Mouse (Mus musculus): ENCODE measurements around the gene Ubqln1. TPM values are rescaled to one million over a fixed set of nuclear protein-coding genes. Genes with fewer than 3 reads are reported as not detected.
A peak's percentile ranks its signal among the peaks of the same experiment; 100 is the strongest.

The Ubqln1 gene
- polyA plus RNA-seq, 1 experiment from 2014 or later, result 83.3 TPM

DNA sequence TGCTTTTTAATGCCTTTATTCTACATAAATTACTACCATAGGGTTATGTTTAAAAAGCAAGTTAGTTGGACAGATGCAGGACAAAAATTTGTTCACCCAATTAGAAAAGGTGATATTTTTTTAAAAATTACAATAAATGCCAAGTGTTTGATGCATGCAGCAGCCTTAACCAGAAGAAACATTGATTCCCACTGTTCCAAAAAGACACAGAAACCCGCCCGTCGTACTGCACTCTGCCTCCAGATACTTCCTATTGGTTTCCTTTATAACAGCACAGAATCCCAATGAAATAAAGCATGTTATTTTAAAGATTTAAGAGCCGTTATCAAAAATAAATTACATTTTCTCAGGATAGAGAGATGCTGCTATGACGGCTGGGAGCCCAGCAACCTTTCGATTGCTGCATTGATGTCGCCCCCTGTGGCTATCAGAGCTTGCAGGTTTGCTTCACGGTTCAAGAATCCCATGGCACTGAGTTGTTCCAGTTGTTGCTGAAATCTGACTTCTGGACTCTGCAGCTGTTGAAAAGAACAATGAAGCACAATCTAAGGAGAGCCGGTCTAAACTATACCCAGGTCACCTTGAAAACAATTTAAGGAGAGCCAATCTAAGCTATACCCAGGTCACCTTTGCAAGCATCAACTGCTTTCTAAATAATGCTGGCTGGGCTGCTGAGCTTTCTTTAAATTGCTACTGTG lies 37.8 kb downstream of the Ubqln1 start:
- Histone ChIP-seq H3K4me1 (no peaks in the 10 kb centered on the region), H3K9me3 (replicated peaks) (no peaks in the 10 kb centered on the region), H3K9ac (no peak overlapping the region), H3K4me2 (no peak overlapping the region), H3K4me3 (no peak overlapping the region), H3K27ac (no peak overlapping the region), H3K27me3 (replicated peaks) (no peaks in the 10 kb centered on the region), H3K36me3 (peaks cover 91% of the 10 kb centered on the region)
- WGBS (ENCODE audit: insufficient replicate concordance), result 89% methylated on average over 9 of the region's 9 CpGs
- ATAC-seq, result no peak

DNA sequence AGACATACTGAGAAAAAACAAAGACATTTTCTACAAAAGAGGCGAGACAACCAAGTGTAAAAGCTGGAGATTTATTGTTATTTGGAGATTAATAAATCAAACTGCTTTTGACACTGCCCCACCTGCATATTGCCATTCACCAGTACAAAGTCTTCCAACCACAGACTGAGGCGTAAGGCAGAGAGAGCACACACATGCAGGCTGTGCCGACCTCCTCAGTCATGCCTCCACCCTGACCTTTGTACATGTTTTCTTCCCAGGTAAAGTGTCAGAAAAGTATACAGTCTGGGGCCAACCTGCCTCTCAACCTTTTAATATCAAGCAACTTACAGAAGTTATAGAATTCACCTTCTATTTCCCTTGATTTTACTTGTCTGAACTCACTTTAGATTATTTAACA lies 39.3 kb downstream of the Ubqln1 start:
- H3K4me3 ChIP-seq, result no peak overlapping the region
- no peak for ATAC-seq
- H3K9me3 ChIP-seq (replicated peaks), result no peaks in the 10 kb centered on the region
- no peak overlapping the region for H3K27ac ChIP-seq
- H3K4me2 ChIP-seq, result no peak overlapping the region
- 80% methylated on average over 3 of the region's 3 CpGs for WGBS (ENCODE audit: insufficient replicate concordance)
- H3K4me1 ChIP-seq, result no peaks in the 10 kb centered on the region
- no peak overlapping the region for H3K9ac ChIP-seq
- H3K36me3 ChIP-seq, result peaks cover 88% of the 10 kb centered on the region
- H3K27me3 ChIP-seq (replicated peaks), result no peaks in the 10 kb centered on the region

DNA sequence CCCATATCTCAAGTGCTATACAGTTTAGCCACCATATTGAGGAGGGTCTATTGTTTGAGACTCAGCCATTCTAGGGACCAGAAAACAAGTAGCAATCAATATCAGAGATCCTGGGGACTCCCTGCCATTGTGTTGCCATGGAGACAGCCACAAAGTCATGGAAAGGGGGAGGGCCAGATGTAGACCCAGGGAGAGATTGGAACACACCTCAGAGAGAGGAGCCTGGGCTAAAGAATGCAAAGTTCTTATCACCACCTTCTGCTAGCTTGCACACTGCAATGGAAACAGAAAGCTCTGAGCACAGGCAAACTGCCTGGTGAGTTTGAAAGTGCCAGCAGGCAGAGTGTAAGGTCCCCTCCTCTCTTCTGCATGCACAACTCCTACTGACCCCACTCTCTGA lies 47.3 kb downstream of the Ubqln1 start:
- H3K4me3 ChIP-seq, result no peak overlapping the region
- H3K9me3 ChIP-seq (replicated peaks), result no peaks in the 10 kb centered on the region
- H3K36me3 ChIP-seq, result peaks cover 42% of the 10 kb centered on the region
- ATAC-seq, result no peak
- H3K27ac ChIP-seq, result no peak overlapping the region
- no peak overlapping the region for H3K4me2 ChIP-seq
- H3K4me1 ChIP-seq, result no peaks in the 10 kb centered on the region
- H3K27me3 ChIP-seq (replicated peaks), result no peaks in the 10 kb centered on the region
- H3K9ac ChIP-seq, result no peak overlapping the region

DNA sequence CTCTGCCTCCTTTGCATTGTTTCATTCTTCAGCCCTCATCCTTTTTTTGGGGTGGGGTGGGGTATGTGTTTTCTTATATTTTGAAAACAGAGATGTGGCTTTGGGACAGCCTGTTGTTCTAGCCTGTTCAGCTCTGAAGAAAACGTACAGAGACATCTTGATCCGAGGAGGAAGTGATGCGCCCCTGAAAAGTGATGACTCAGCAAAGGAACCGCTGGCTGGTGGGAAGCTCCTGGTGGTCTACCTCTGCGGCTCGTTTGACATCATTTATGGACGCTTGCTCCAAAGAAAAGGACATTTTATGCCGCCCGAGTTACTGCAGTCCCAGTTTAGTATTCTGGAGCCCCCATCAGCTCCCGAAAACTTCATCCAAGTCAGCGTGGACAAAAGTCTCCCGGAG lies 52.1 kb downstream of the Ubqln1 start:
- ATAC-seq, result no peak
- no peak overlapping the region for H3K4me3 ChIP-seq
- H3K27me3 ChIP-seq (replicated peaks), result no peaks in the 10 kb centered on the region
- 82% methylated on average over 12 of the region's 12 CpGs for WGBS (ENCODE audit: insufficient replicate concordance)
- H3K4me1 ChIP-seq, result 0 out of 2 replicates have a peak, but pooled peaks cover 4% of the 10 kb centered on the region
- no peak overlapping the region for H3K27ac ChIP-seq
- H3K9ac ChIP-seq, result no peak overlapping the region
- H3K9me3 ChIP-seq (replicated peaks), result peaks cover 9% of the 10 kb centered on the region; the same call in 1 of the 2 replicates
- no peak overlapping the region for H3K4me2 ChIP-seq
- peaks cover 41% of the 10 kb centered on the region for H3K36me3 ChIP-seq

DNA sequence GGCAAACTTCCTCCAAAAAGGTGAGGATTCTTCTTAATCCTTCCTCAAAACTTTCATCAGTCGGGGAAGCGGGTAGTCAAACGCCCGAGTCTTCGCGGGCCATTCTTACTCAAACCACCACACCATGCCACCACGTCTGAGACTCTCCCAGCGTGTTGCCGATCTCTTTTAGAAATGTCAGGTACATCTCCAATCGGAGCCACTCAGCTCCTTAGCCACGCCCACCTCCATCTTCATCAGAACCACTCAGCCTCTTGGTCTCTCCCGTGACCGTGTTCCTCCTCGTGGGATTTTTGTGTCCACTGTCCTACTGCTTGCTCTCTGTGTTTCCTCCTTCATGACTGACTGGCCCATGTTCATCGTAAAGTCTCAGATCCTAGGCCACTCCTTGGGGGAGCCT lies 54.7 kb downstream of the Ubqln1 start:
- WGBS (ENCODE audit: insufficient replicate concordance), result 86% methylated on average over 15 of the region's 15 CpGs
- Histone ChIP-seq H3K4me3 (no peak overlapping the region), H3K4me2 (no peak overlapping the region), H3K36me3 (peaks cover 40% of the 10 kb centered on the region), H3K9me3 (replicated peaks) (peaks cover 9% of the 10 kb centered on the region; the same call in 1 of the 2 replicates), H3K9ac (no peak overlapping the region), H3K4me1 (peaks cover 22% of the 10 kb centered on the region), H3K27ac (no peak overlapping the region), H3K27me3 (replicated peaks) (no peaks in the 10 kb centered on the region)
- no peak for ATAC-seq

DNA sequence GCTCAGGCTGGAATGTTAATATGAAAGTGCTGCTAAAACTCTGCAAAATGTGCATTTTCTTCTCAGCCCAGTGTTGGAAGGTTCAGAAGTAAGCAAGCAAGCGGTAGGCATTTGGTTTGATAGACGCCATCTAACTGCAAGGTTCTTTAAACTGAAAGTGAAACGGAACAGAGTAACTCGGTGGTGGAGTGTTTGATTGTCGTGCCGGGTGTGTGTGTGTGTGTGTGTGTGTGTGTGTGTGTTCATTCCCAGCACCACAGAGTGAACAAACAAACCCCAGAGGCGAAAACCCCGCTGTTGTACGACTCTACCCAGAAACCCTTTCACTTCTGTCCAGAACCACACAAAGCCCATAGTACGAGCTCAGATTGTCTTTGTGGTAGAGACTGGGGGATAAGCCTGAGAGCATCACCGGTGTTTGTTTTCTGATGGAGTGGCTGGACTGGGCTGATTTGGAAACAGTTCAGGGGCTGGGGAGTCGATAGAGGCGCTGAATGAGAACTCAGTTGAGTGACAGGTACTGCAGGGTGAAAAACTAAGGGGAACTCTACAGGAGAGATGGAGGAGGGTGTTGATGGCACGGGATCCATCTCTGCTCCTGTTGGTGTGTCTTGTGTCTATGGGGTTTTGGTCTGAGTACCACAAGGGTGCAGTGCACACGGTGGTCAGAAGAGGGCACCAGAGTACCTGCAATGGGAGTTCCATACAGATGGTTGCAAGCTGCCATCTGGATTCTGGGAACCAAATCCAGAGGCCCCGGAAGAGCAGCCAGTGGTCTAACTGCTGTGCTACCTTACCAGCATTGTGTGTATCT lies 57.1 kb downstream of the Ubqln1 start:
- Histone ChIP-seq H3K27ac (peak overlapping the region; percentile 69), H3K4me1 (peaks cover 22% of the 10 kb centered on the region), H3K9me3 (replicated peaks) (peaks cover 9% of the 10 kb centered on the region; the same call in 1 of the 2 replicates), H3K4me2 (peak overlapping the region; percentile 99), H3K9ac (peak overlapping the region; percentile 87), H3K36me3 (peaks cover 30% of the 10 kb centered on the region), H3K4me3 (peak overlapping the region; percentile 90), H3K27me3 (replicated peaks) (no peaks in the 10 kb centered on the region)
- WGBS (ENCODE audit: insufficient replicate concordance), result 6% methylated on average over 16 of the region's 16 CpGs
- ATAC-seq, result peak; percentile 75

DNA sequence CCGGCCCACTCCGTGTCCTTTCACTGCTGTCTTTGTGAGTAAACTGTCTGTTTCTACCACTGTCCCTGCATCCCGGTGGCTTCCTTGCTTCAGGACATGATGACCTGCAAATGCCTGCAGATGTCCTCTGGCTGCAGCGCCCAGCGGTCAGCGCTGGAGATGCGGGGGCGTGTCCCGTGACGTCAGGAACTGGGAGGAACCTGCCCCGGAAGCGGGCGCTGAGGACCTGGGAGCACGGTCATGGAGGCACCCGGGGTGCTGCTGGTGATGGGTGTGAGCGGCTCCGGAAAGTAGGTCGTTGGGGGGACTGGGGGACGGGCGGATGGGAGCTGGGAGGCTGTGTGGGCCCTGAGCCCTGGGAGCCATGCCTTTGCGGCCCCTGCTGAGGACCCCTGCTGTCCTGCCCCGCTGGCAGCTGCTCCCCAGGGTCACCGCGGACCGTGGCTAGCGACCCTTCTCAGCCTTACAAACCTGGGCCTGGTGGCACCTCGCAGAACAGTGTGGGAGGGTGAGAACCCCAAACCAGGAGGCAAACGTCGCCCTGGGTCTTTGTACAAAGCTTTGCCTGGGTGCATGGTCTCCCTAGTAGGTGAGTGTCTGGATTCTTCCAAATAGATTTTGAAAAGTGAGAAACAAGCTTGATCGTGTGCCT lies 57.9 kb downstream of the Ubqln1 start, which contains the start of gene Idnk:
Gene Idnk (plus strand): TSS at position 203 of the 652 bp plus-strand sequence.
- peaks cover 22% of the 10 kb centered on the region for H3K4me1 ChIP-seq
- under 1% methylated on average over 30 of the region's 30 CpGs for WGBS (ENCODE audit: insufficient replicate concordance)
- H3K9me3 ChIP-seq (replicated peaks), result peaks cover 9% of the 10 kb centered on the region; the same call in 1 of the 2 replicates
- no peaks in the 10 kb centered on the region for H3K27me3 ChIP-seq (replicated peaks)
- H3K4me3 ChIP-seq, result peak within 1 kb of the TSS; percentile 90
- peaks cover 25% of the 10 kb centered on the region for H3K36me3 ChIP-seq
- peak within 1 kb of the TSS; percentile 99 for H3K4me2 ChIP-seq
- peak; percentile 88 for ATAC-seq
- peak within 1 kb of the TSS; percentile 69 for H3K27ac ChIP-seq
- H3K9ac ChIP-seq, result peak within 1 kb of the TSS; percentile 87

DNA sequence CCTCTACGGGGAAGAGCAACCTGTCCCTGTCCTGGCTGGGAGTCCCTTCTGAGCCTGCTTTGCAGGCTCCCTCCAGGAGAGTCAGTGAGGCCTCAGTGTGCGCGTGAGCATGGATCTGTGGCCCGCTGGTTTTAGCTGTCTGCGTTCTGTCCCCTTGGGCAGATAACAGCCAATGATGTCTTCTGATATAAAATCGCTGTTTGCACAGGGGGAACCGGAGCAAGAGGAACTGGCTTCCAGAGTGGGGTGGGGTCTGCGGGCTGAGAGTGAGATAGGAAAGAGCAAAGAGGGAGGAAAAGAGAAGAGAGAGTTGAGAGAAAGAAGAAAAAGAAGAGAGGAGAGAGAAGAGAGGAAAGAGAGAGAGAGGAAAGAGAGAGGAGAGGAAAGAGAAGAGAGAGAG lies 58.4 kb downstream of the Ubqln1 start:
- peak; percentile 13; the same call in 1 of the 2 replicates for ATAC-seq
- peak overlapping the region; percentile 87 for H3K9ac ChIP-seq
- H3K27me3 ChIP-seq (replicated peaks), result no peaks in the 10 kb centered on the region
- 0 out of 2 replicates have a peak overlapping the region, but pooled peaks have one; percentile 48 for H3K27ac ChIP-seq
- H3K4me1 ChIP-seq, result peaks cover 22% of the 10 kb centered on the region
- WGBS (ENCODE audit: insufficient replicate concordance), result 10% methylated on average over 8 of the region's 8 CpGs
- peak overlapping the region; percentile 90 for H3K4me3 ChIP-seq
- peaks cover 9% of the 10 kb centered on the region; the same call in 1 of the 2 replicates for H3K9me3 ChIP-seq (replicated peaks)
- peaks cover 21% of the 10 kb centered on the region for H3K36me3 ChIP-seq
- peak overlapping the region; percentile 99 for H3K4me2 ChIP-seq

DNA sequence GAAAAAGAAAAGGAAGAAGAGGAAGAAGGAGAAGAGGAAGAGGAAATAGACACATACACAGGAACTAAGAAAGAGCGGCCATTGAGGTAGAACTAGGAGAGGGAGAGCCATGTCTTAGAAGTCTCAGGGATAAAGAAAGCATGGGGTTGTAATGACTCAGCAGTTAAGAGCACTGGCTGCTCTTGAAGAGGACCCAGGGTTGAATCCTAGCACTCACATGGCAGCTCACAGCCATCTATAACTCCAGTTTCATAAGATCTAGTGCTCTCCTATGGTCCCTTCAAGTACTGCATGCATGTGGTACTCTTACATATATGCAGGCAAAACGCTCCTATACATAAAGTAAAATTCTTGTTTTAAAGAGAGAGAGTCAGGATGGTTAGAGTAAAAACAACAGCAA lies 59.4 kb downstream of the Ubqln1 start:
- no peak overlapping the region for H3K4me2 ChIP-seq
- H3K9ac ChIP-seq, result no peak overlapping the region
- H3K27ac ChIP-seq, result no peak overlapping the region; the same call in 1 of the 2 replicates
- peaks cover 2% of the 10 kb centered on the region; the same call in 1 of the 2 replicates for H3K9me3 ChIP-seq (replicated peaks)
- no peak overlapping the region for H3K4me3 ChIP-seq
- 77% methylated on average over 2 of the region's 2 CpGs for WGBS (ENCODE audit: insufficient replicate concordance)
- peaks cover 22% of the 10 kb centered on the region for H3K4me1 ChIP-seq
- peaks cover 14% of the 10 kb centered on the region for H3K36me3 ChIP-seq
- H3K27me3 ChIP-seq (replicated peaks), result no peaks in the 10 kb centered on the region
- no peak for ATAC-seq

DNA sequence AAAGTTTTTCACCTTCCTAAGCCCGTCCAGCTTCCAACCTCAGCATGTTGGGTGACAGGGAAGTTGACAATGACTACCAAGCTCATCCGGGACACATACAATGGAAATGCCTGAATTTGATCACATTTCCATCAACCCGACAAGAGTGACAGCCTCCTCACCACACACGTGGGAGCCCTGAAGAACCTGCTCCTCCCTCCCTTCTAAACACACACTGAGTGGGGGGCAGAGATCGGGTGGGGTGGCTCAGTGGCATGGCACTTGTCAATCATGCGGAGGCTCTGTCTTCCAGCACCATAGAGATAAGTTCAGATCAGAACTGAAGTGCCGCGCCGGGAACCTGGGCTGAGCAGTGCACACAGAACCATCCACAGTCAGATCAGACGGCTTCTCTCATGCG lies 65.0 kb downstream of the Ubqln1 start:
- H3K36me3 ChIP-seq, result no peaks in the 10 kb centered on the region
- 52% methylated on average over 11 of the region's 11 CpGs for WGBS (ENCODE audit: insufficient replicate concordance)
- no peak overlapping the region for H3K4me3 ChIP-seq
- H3K27me3 ChIP-seq (replicated peaks), result peaks cover 7% of the 10 kb centered on the region; the same call in 1 of the 2 replicates
- H3K9ac ChIP-seq, result no peak overlapping the region
- H3K4me1 ChIP-seq, result peaks cover 16% of the 10 kb centered on the region; the same call in 1 of the 2 replicates
- no peak overlapping the region for H3K27ac ChIP-seq
- H3K9me3 ChIP-seq (replicated peaks), result 0 out of 2 replicates have a peak, but pooled peaks cover 4% of the 10 kb centered on the region
- ATAC-seq, result no peak
- H3K4me2 ChIP-seq, result no peak overlapping the region

DNA sequence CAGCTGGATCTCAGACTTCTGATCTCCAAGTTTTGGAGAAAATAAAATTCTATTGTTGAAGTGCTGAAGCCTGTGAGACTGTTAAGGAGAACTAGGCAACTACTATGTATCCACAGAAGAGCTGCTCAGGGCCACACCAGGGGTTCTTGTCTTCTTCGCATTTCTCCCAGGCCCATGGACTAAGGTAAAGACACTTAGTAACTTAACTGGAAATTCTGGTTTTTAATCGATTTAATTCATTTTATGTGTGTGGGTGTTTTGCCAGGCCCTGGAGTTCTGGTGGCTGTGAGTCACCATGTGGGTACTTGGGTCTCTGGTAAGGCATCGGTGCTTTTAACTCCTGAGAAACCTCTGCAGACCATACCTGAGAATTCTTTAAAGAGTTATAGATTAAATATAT lies 65.8 kb downstream of the Ubqln1 start:
- Histone ChIP-seq H3K27me3 (replicated peaks) (peaks cover 7% of the 10 kb centered on the region; the same call in 1 of the 2 replicates), H3K4me3 (no peak overlapping the region), H3K4me1 (peaks cover 16% of the 10 kb centered on the region; the same call in 1 of the 2 replicates), H3K36me3 (no peaks in the 10 kb centered on the region), H3K9ac (no peak overlapping the region), H3K9me3 (replicated peaks) (0 out of 2 replicates have a peak, but pooled peaks cover 4% of the 10 kb centered on the region), H3K27ac (no peak overlapping the region), H3K4me2 (no peak overlapping the region)
- WGBS (ENCODE audit: insufficient replicate concordance), result 70% methylated on average over 3 of the region's 3 CpGs
- no peak for ATAC-seq
